Mouse (Mus musculus) kidney, adult 2 months (tissue): Measurements from ENCODE around the gene Nol4l. TPM values are rescaled to one million over a fixed set of nuclear protein-coding genes. Genes with fewer than 3 reads are reported as not detected.
"Not testable (repeated sequence)": the region's sequence is repeated elsewhere in the genome, so short reads cannot be mapped to it uniquely, and the experiment has no call there.

Experiments used
- DNase-seq: peaks from one replicate; pipeline ENCODE4 v3.0.0; 2021
- H3K27ac ChIP-seq: fragments of 200-500 bp; 2 replicates; pipeline ENCODE4 v1.5.1; 2012; ENCODE audit warnings: low read depth, low read length, control low read depth, inconsistent platforms; ENCODE audit not compliant: insufficient read depth
- H3K27me3 ChIP-seq: fragments of 200-500 bp; replicated peaks from 2 replicates; pipeline ENCODE4 v1.6.1; 2012; ENCODE audit warnings: mild to moderate bottlenecking, moderate library complexity, low read length, inconsistent platforms; ENCODE audit not compliant: control insufficient read depth, insufficient read depth
- H3K36me3 ChIP-seq: fragments of 200-500 bp; 2 replicates; pipeline ENCODE4 v1.6.1; 2012; ENCODE audit warnings: mild to moderate bottlenecking, moderate library complexity, low read length, inconsistent platforms; ENCODE audit not compliant: control insufficient read depth, insufficient read depth
- H3K4me1 ChIP-seq: fragments of 200-500 bp; 2 replicates; pipeline ENCODE4 v1.6.1; 2011; ENCODE audit warnings: low read length; ENCODE audit not compliant: control insufficient read depth, insufficient read depth
- H3K4me3 ChIP-seq: fragments of 200-500 bp; 2 replicates; pipeline ENCODE4 v1.5.1; 2011; ENCODE audit warnings: mild to moderate bottlenecking, low read depth, low read length, control low read depth; ENCODE audit not compliant: insufficient read depth
- CTCF ChIP-seq: fragments of 200-500 bp; conservative IDR thresholded peaks from 2 replicates; pipeline ENCODE4 v1.5.1; 2011; ENCODE audit warnings: low read depth, mild to moderate bottlenecking, control low read depth, low read length, moderate library complexity, mixed read lengths; ENCODE audit not compliant: insufficient read depth, insufficient read length
- POLR2A ChIP-seq: fragments of 200-500 bp; IDR thresholded peaks from one replicate; pipeline ENCODE4 v1.6.1; 2011; ENCODE audit warnings: low read depth, low read length, control low read depth
- WGBS: fragments of 180-500 bp; shearing (Covaris S2); methylation state at CpG from one replicate; pipeline ENCODE4 v1.1.7; 2018; 5-methylcytosine and 5-hydroxymethylcytosine counted together
- polyA plus RNA-seq: library from polyadenylated mRNA; depleted of rRNA; stranded (reverse); fragments of >200 nt; gene quantifications from 2 replicates; pipeline ENCODE4 v1.2.3, GENCODE M21; 2012

Nol4l gene
- polyA plus RNA-seq, 1 experiment, result 11.9 TPM

DNA sequence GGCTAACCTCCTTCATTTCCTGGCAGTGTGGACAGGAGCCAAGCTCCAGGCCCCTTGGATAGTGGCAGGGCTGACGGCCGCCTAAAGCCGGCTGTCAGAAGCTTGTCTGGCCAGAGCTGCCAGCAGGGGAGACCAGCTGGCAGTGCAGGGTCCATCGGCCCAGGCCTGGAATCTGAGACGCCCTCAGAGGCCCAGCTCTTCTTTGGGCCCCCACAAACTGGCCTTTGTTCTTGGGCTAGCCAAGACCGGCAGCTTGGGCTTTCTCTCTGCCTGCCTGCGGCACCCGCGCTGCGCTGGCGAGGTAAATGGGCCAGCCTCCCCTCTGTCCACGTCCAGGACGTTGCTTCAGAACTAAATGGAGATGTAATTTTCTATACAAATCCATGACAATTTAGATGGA is 32.9 kb downstream of the Nol4l start:
- Histone ChIP-seq H3K4me3 (no peak overlapping the region), H3K4me1 (no peaks in the 10 kb centered on the region), H3K27ac (no peak overlapping the region), H3K27me3 (no peaks in the 10 kb centered on the region), H3K36me3 (no peaks in the 10 kb centered on the region)
- WGBS, result 58% methylated on average over 13 of the region's 13 CpGs
- TF ChIP-seq POLR2A (no peak), CTCF (no peak)
- DNase-seq, result no peak

DNA sequence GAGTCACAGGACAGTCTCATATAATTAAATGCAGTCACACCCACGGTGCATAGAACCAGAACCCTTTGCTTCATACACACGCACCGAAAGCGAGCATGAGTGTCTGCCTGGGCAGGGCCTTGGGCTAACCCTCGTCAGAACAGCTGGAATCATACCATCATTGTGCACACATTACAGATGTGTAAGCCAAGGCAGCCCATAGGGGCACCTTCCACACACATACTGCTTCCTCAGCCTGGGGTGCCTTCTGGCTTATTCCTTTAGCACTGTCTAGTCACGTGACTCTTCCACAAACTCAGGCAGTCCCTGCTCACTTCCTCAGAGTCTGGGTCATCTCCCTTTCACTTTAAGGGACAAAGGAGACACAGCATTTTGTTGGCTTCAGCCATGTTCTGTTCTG is 33.5 kb downstream of the Nol4l start:
- DNase-seq, result no peak
- 85% methylated on average over 6 of the region's 6 CpGs for WGBS
- Histone ChIP-seq H3K4me3 (no peak overlapping the region), H3K36me3 (no peaks in the 10 kb centered on the region), H3K4me1 (no peaks in the 10 kb centered on the region), H3K27ac (no peak overlapping the region), H3K27me3 (no peaks in the 10 kb centered on the region)
- TF ChIP-seq CTCF (no peak), POLR2A (no peak)

DNA sequence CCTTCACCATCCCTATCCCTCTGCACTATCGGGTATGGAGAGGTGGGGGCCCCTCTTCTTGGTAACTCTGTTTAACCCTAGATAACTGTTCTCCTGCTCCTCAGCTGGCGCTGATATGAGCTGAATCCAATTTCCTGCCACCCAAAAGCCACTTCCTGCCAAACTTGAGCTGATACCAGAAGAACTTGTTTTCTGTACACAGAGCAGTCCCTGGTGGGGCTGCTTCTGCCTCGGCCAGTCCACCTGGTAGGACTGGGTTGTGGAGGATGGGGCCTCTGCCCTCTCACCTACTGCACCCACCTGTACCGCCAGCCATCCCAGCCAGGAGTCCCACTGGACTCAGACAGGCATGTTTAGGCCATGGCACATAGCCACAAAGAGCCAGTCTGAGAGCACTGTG is 34.0 kb downstream of the Nol4l start:
- TF ChIP-seq CTCF (no peak), POLR2A (no peak)
- H3K4me1 ChIP-seq, result no peaks in the 10 kb centered on the region
- no peak overlapping the region for H3K27ac ChIP-seq
- H3K27me3 ChIP-seq, result no peaks in the 10 kb centered on the region
- DNase-seq, result no peak
- WGBS, result 66% methylated on average over 4 of the region's 4 CpGs
- H3K4me3 ChIP-seq, result no peak overlapping the region
- H3K36me3 ChIP-seq, result no peaks in the 10 kb centered on the region

DNA sequence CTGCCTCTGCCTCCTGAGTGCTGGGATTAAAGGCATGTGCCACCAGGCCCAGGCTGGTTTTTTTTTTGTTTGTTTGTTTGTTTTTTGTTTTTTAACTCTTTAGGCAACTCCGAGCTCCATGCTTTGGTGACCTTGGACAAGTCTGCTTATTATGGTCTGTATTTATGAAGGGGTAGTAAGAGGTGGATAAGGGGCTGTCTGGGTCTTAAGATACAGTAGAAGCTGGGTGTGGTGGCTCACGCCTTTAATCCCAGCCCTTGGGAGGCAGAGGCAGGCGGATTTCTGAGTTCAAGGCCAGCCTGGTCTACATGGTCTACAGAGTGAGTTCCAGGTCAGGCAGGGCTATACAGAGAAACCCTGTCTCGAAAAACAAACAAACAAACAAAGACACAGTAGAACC is 34.4 kb downstream of the Nol4l start:
- 96% methylated on average over 4 of the region's 4 CpGs for WGBS
- not testable (repeated sequence) for H3K27ac ChIP-seq, DNase-seq

DNA sequence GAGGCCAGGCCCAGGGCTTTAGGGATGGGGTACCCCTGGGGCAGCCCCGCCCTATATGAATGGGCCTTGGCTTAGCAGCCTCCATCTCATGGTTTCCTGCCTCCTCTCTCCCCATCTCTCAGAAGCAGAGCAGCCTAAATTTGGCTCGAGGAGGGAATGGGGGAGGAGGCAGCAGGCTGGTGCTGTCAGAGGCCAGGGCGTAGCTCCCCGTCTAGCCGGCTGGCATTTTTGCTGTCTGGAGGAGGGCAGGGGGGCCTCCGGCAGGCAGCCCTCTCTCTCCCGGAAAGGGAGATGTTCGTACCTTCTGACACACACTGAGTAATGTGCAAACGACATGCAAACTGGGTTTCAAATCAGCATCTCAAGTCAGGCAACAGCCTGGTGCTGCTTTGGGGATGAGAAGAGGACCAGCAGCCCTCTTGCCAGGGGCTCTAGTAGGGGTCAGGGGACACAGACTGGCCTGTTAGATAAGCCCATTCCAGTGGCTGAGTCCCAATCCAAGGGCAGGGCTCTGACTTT is 35.4 kb downstream of the Nol4l start:
- Histone ChIP-seq H3K27ac (no peak overlapping the region; the same call in 1 of the 2 replicates), H3K36me3 (no peaks in the 10 kb centered on the region), H3K4me1 (no peaks in the 10 kb centered on the region), H3K4me3 (no peak overlapping the region), H3K27me3 (no peaks in the 10 kb centered on the region)
- 65% methylated on average over 9 of the region's 9 CpGs for WGBS
- TF ChIP-seq CTCF (no peak), POLR2A (no peak)
- no peak for DNase-seq

More for the DNA sequence above, 34.4 kb downstream of the Nol4l start:
- H3K4me1 ChIP-seq, H3K36me3 ChIP-seq, H3K4me3 ChIP-seq, H3K27me3 ChIP-seq: not testable (repeated sequence)

DNA sequence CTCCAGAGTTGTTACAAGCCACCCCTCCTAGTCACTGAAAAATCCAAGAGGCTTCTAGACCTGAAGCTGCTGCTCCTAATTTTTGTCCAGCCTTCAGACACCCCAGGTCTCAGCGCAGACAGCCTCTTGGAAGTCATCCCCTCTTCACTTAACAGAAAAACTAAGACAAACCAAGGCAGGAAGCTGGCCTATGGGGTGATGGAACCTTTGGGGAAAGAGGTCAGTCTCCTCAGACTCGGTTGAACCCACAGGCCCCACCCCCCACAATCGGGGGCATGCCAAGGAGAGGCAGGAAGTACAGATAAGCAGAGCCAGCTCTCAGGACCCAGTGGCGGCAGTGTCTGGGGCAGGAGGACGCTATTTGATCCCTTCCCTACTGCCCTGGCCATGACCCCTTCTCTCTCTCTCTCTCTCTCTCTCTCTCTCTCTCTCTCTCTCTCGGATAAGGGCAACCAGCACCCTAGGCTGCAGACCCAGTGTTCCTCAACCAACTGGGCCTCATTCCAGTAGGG is 35.9 kb downstream of the Nol4l start:
- no peak for TF ChIP-seq POLR2A
- TF ChIP-seq CTCF, result no peak
- Histone ChIP-seq H3K4me3 (no peak overlapping the region), H3K27me3 (no peaks in the 10 kb centered on the region), H3K36me3 (no peaks in the 10 kb centered on the region), H3K4me1 (no peaks in the 10 kb centered on the region), H3K27ac (no peak overlapping the region)
- WGBS, result 18% methylated on average over 6 of the region's 6 CpGs
- DNase-seq, result no peak

DNA sequence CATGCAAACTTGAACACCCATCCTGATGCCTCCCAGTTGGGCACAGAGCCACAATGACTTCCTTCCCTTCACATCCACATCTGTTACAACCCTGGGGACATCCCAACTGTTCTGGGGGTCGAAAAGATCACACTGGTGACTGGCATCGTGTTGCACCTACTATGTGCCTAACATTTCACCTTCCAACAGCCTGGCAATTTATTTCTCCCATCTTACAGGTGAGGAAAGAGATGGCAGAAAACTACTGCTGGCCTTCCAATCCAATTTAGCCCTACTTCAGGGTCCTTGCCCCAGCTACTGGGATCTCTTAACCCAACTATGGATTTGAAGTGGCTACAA is 36.4 kb downstream of the Nol4l start:
- H3K27me3 ChIP-seq, result no peaks in the 10 kb centered on the region
- no peaks in the 10 kb centered on the region for H3K36me3 ChIP-seq
- H3K4me3 ChIP-seq, result no peak overlapping the region; the same call in 1 of the 2 replicates
- H3K4me1 ChIP-seq, result no peaks in the 10 kb centered on the region
- no peak for DNase-seq
- TF ChIP-seq POLR2A (no peak), CTCF (no peak)
- H3K27ac ChIP-seq, result no peak overlapping the region
- 21% methylated on average over 2 of the region's 2 CpGs for WGBS

DNA sequence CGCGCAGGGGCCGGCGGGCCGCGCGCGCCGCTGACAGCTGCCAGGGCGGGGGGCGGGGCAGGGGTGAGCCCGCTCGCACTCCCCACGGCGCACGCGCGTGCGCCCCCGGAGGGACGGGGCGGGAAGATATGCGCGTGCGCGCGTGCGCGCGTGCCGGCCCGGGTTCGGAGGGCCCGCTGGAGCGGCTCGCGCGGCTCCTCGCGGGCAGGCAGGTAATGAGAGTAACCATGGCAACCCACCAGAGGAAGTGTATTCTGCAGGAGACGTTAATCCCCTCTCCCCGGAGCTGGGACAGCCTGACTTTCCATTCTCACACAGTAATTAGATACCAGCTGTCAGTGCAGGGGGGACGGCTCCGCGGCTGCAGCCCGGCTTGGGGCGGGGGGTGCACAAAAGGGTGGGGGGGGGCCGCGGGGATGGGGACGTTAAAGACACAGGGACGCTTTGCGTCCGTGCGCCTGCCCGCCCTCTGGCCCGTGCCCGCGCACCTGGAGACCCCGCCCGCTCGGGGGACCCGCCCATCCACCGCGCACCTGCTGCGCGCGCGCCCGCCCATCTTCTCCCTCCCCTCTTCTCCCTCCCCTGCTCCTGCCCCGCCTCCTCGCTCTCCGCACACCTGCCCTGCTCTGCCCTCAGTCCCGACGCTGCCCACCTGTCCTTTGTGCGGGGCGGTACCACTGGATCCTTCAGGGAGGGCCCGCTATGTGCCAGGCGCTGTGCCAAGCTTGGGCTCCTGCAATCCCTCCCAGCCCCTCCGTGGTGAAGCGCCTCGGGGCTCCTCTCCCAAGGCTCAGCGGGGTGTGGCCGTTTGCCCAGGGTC is 37.0 kb downstream of the Nol4l start, which contains the start of gene 4930404H24Rik:
Gene 4930404H24Rik (plus strand): TSS at position 218 of the 820 bp plus-strand sequence.
- no peaks in the 10 kb centered on the region for H3K27me3 ChIP-seq
- no peaks in the 10 kb centered on the region for H3K4me1 ChIP-seq
- no peaks in the 10 kb centered on the region for H3K36me3 ChIP-seq
- peak within 1 kb of the TSS; percentile 65 for H3K4me3 ChIP-seq
- peak within 1 kb of the TSS; percentile 5; the same call in 1 of the 2 replicates for H3K27ac ChIP-seq
- under 1% methylated on average over 80 of the region's 83 CpGs for WGBS
- peak; percentile 72 for DNase-seq
- TF ChIP-seq POLR2A, result no peak
- no peak for TF ChIP-seq CTCF
